Mouse (Mus musculus) cerebellum, adult 9-10 months (tissue): ENCODE results near the gene Endog.
"Not testable (repeated sequence)": the region's sequence is repeated elsewhere in the genome, so short reads cannot be mapped to it uniquely, and the experiment has no call there.

Experiments used
- DNase-seq: peaks from one replicate; pipeline ENCODE4 v3.0.0; 2022

Gene Endog

GRCm38 (mm10) chr2:30171371-30171996 lies at the start of gene Endog:
Endog (plus strand) TSS chr2:30171493.
- peak; percentile 94 for DNase-seq

- DNase-seq: no peak
Observed at GRCm38 (mm10) chr2:30122766-30123165, 48.5 kb upstream of the Endog start.

- DNase-seq: peak; percentile 65
Observed at GRCm38 (mm10) chr2:30123729-30124471, 47.4 kb upstream of the Endog start.

- peak; percentile 94 for DNase-seq
Observed at GRCm38 (mm10) chr2:30124472-30125274, 46.6 kb upstream of the Endog start, which contains the start of gene Zer1. Zer1 (minus strand) TSS chr2:30124585.

- peak; percentile 79 for DNase-seq
Observed at GRCm38 (mm10) chr2:30128789-30129188, 42.5 kb upstream of the Endog start.

GRCm38 (mm10) chr2:30130156-30130555 lies 41.1 kb upstream of the Endog start:
- DNase-seq: no peak

- not testable (repeated sequence) for DNase-seq
Observed at GRCm38 (mm10) chr2:30131240-30131639, 40.1 kb upstream of the Endog start.

- DNase-seq: no peak
Observed at GRCm38 (mm10) chr2:30132801-30133612, 38.3 kb upstream of the Endog start.

GRCm38 (mm10) chr2:30133613-30134377 lies 37.5 kb upstream of the Endog start, which contains the start of gene Tbc1d13:
Tbc1d13 (plus strand) TSS chr2:30133746.
- peak; percentile 98 for DNase-seq

- no peak for DNase-seq
Observed at GRCm38 (mm10) chr2:30134378-30134711, 36.9 kb upstream of the Endog start.

- no peak for DNase-seq
Observed at GRCm38 (mm10) chr2:30134928-30135620, 36.2 kb upstream of the Endog start.

- no peak for DNase-seq
Observed at GRCm38 (mm10) chr2:30136458-30136857, 34.8 kb upstream of the Endog start.

GRCm38 (mm10) chr2:30140021-30140420 lies 31.3 kb upstream of the Endog start:
- peak; percentile 77 for DNase-seq

- no peak for DNase-seq
Observed at GRCm38 (mm10) chr2:30144436-30144835, 26.9 kb upstream of the Endog start.

GRCm38 (mm10) chr2:30147466-30147865 lies 23.8 kb upstream of the Endog start:
- no peak for DNase-seq

GRCm38 (mm10) chr2:30151840-30152239 lies 19.5 kb upstream of the Endog start:
- no peak for DNase-seq

GRCm38 (mm10) chr2:30152616-30153015 lies 18.7 kb upstream of the Endog start:
- no peak for DNase-seq

GRCm38 (mm10) chr2:30159871-30160270 lies 11.4 kb upstream of the Endog start:
- DNase-seq: not testable (repeated sequence)

GRCm38 (mm10) chr2:30161809-30162208 lies 9.5 kb upstream of the Endog start:
- DNase-seq: peak; percentile 66

- DNase-seq: no peak
Observed at GRCm38 (mm10) chr2:30164340-30164932, 6.9 kb upstream of the Endog start.

GRCm38 (mm10) chr2:30166677-30167076 lies 4.6 kb upstream of the Endog start:
- DNase-seq: no peak
